Mouse (Mus musculus): ENCODE results near the gene Pdrg1.

Gene Pdrg1

DNA sequence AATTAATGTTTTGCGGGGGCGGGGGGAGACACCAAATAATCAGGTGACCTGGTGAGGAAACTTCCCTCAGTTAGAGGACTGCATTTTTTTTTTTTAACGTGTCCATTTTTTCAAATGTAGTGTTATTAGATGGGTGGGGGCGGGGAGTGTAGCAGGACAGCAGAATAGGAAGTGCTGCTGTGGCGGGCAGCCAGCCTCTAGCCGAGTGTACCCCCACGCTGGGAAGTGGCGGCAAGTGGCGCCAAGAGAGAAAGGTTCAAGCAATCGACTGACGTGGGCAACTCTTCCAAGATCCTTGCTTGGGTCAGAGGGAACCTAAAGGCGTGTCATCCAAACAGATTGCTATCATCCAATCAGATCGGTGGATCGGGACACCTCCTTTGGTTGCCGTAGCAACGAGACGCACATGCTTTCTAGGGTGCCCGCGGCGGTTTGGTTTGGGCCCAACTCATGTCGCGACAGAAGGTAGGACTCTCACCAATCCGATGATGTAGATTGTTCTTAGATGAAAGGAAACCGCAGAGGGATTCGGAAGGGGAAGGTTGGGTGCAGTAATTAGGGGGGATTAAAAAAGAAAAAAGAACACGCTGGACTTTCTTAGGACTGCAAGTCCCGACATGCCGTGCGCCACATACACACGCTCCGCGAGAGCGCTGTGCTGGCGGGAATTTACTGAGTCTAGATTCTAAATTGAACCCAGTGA is 53.0 kb downstream of the Pdrg1 start, which contains the start of gene Ttll9:
TSS of gene Ttll9 (plus strand) at position 395 of the 703 bp plus-strand sequence.
- in situ Hi-C loops (cut with MboI, MseI), result no loop called here
